Mouse (Mus musculus) MEL (cell line): ENCODE measurements at regions not wholly inside any gene's neighbourhood (a gene's known extent, or its start where the extent isn't known, plus 50 kb on each side); places are given as distances from the start of the nearest gene placed in this dataset.

Experiments used
- CHD1 ChIP-seq: IDR thresholded peaks from 2 replicates; pipeline ENCODE4 v1.6.1; 2012; ENCODE audit warnings: low read depth, mild to moderate bottlenecking, inconsistent platforms, low read length, improper control_type of control experiment
- CTCF ChIP-seq, 3 experiments: IDR thresholded peaks in 2 of 3; conservative IDR thresholded peaks in 1 of 3; 2 replicates each; pipeline ENCODE4 v1.5.1; 2011 to 2012; ENCODE audit warnings: low read length in 3 of 3, low read depth in 2 of 3, mild to moderate bottlenecking in 2 of 3, improper control_type of control experiment in 1 of 3, inconsistent platforms in 1 of 3, mixed read lengths in 1 of 3, moderate library complexity in 1 of 3; ENCODE audit not compliant: control insufficient read depth in 1 of 3, insufficient read depth in 1 of 3, poor library complexity in 1 of 3, severe bottlenecking in 1 of 3
- KAT2A ChIP-seq: conservative IDR thresholded peaks from 2 replicates; pipeline ENCODE4 v1.6.1; 2012; ENCODE audit warnings: low read depth, low read length, improper control_type of control experiment, inconsistent platforms
- NRF1 ChIP-seq: IDR thresholded peaks from 2 replicates; pipeline ENCODE4 v1.6.1; 2014; ENCODE audit warnings: low read depth, mild to moderate bottlenecking, inconsistent platforms, low read length, improper control_type of control experiment, moderate library complexity; ENCODE audit not compliant: poor library complexity, insufficient read depth, severe bottlenecking
- POLR2A ChIP-seq, 2 experiments: IDR thresholded peaks; 2 replicates each; pipeline ENCODE4 v1.6.1; 2011 to 2012; ENCODE audit warnings: low read length in 2 of 2, mild to moderate bottlenecking in 2 of 2, control low read depth in 1 of 2, improper control_type of control experiment in 1 of 2, low read depth in 1 of 2, moderate library complexity in 1 of 2; ENCODE audit not compliant: control insufficient read depth in 1 of 2, insufficient read depth in 1 of 2, poor library complexity in 1 of 2
- TBP ChIP-seq: IDR thresholded peaks from 2 replicates; pipeline ENCODE4 v1.8.0; 2011; ENCODE audit warnings: low read depth, low read length, improper control_type of control experiment
- ZMIZ1 ChIP-seq: IDR thresholded peaks from 2 replicates; pipeline ENCODE4 v1.6.1; 2012; ENCODE audit warnings: low read depth, mild to moderate bottlenecking, inconsistent platforms, low read length, improper control_type of control experiment, moderate library complexity

- TF ChIP-seq NRF1 (no peak), ZMIZ1 (no peak), CHD1 (no peak), CTCF (IDR thresholded peaks at IDR 0.05 in 2 of 3, conservative IDR thresholded peaks at IDR 0.05 in 1 of 3; ENCODE audit: control insufficient read depth in 1 of 3, insufficient read depth in 1 of 3, low read depth in 2 of 3, low read length in 3 of 3, poor library complexity in 1 of 3, severe bottlenecking in 1 of 3) (no peak), KAT2A (no peak), TBP (no peak), POLR2A (IDR thresholded peaks at IDR 0.05; ENCODE audit: control insufficient read depth in 1 of 2, insufficient read depth in 1 of 2, low read depth in 1 of 2, low read length in 2 of 2, poor library complexity in 1 of 2) (no peak)
Observed at GRCm38 (mm10) chr1:166846566-166846965, 154.7 kb upstream of the Fam78b start.
